Mouse (Mus musculus) small intestine, adult 2 months (tissue): ENCODE data around the gene Dennd2a.

ENCODE experiments used
- CTCF ChIP-seq: fragments of 200-500 bp; IDR thresholded peaks from 2 replicates; pipeline ENCODE4 v1.5.1; 2012; ENCODE audit warnings: low read depth, mild to moderate bottlenecking, control low read depth, inconsistent platforms, low read length, moderate library complexity, mixed read lengths; ENCODE audit not compliant: insufficient replicate concordance, insufficient read length; ENCODE audit errors: extremely low read depth
- POLR2A ChIP-seq: fragments of 200-500 bp; IDR thresholded peaks from 2 replicates; pipeline ENCODE4 v1.6.1; 2012; ENCODE audit warnings: low read depth, mild to moderate bottlenecking, control low read depth, inconsistent platforms, low read length, moderate library complexity

DNA sequence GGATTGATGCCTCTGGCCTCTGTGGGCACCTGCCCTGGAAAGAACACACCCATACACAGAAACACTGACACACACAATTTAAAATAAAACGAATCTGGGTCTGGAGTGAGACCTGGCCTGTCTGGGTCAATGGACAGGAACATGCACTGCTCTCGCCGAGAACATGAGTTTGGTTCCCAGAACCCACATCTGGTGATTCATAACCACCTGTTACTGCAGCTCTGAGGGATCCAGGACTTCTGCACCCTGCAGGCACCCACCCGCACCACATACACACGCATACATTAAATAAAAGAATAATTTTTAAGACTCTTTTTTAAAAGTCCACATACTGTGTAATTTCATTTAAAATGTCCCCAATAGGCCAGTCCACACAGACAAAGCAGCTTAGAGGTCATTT, 20.4 kb downstream of the Dennd2a start:
- TF ChIP-seq CTCF (no peak), POLR2A (no peak)
